Mouse (Mus musculus) embryonic facial prominence, embryonic 15.5 days (tissue): ENCODE results near the gene Actr3b. TPM values are rescaled to one million over a fixed set of nuclear protein-coding genes. Genes with fewer than 3 reads are reported as not detected.

Experiments used
- ATAC-seq: fragments of 200-750 bp; cut with Nextera tagmentation; 2 replicates; pipeline ENCODE4 v1.8.0; 2017; ENCODE audit warnings: low read depth, moderate TSS enrichment; ENCODE audit not compliant: insufficient number of reproducible peaks, low FRiP score, low TSS enrichment
- H3K27ac ChIP-seq: fragments of 300-500 bp; sonication (generic); replicated peaks from 2 replicates; pipeline ENCODE4 v1.5.1; 2015; ENCODE audit warnings: mild to moderate bottlenecking, inconsistent platforms
- H3K27me3 ChIP-seq: fragments of 300-500 bp; sonication (generic); 2 replicates; pipeline ENCODE4 v1.6.1; 2015; ENCODE audit warnings: inconsistent platforms
- H3K36me3 ChIP-seq: fragments of 300-500 bp; sonication (generic); 2 replicates; pipeline ENCODE4 v1.6.1; 2015; ENCODE audit warnings: mild to moderate bottlenecking, inconsistent platforms
- H3K4me1 ChIP-seq: fragments of 300-500 bp; sonication (generic); 2 replicates; pipeline ENCODE4 v1.6.1; 2015; ENCODE audit warnings: inconsistent platforms
- H3K4me2 ChIP-seq: fragments of 300-500 bp; sonication (generic); replicated peaks from 2 replicates; pipeline ENCODE4 v1.6.1; 2015; ENCODE audit warnings: mild to moderate bottlenecking, inconsistent platforms
- H3K4me3 ChIP-seq: fragments of 300-500 bp; sonication (generic); replicated peaks from 2 replicates; pipeline ENCODE4 v1.5.1; 2015; ENCODE audit warnings: mild to moderate bottlenecking, inconsistent platforms
- H3K9ac ChIP-seq: fragments of 300-500 bp; sonication (generic); 2 replicates; pipeline ENCODE4 v1.6.1; 2015; ENCODE audit warnings: inconsistent platforms
- H3K9me3 ChIP-seq: fragments of 300-500 bp; sonication (generic); replicated peaks from 2 replicates; pipeline ENCODE4 v1.6.1; 2016; ENCODE audit warnings: inconsistent platforms
- WGBS: fragments of 180-500 bp; shearing (Covaris S2); methylation state at CpG from one replicate; pipeline ENCODE4 v1.1.7; 2015; 5-methylcytosine and 5-hydroxymethylcytosine counted together
- polyA plus RNA-seq: library from polyadenylated mRNA; unstranded; fragments of >200 nt; fragmentation: Nextera tagmentation; extraction: Ambion mirVana; gene quantifications from 2 replicates; pipeline ENCODE4 v1.2.1, GENCODE M21; 2015

The Actr3b gene
- polyA plus RNA-seq, 1 experiment from 2014 or later = 7.0 TPM

- Histone ChIP-seq H3K27me3 (no peaks in the 10 kb centered on the region), H3K4me1 (no peaks in the 10 kb centered on the region; the same call in 1 of the 2 replicates), H3K9ac (no peak overlapping the region), H3K9me3 (no peaks in the 10 kb centered on the region), H3K4me2 (no peak overlapping the region), H3K4me3 (no peak overlapping the region), H3K36me3 (no peaks in the 10 kb centered on the region), H3K27ac (no peak overlapping the region)
- no peak for ATAC-seq
Measured at GRCm38 (mm10) chr5:25751552-25751951, 8.2 kb upstream of the Actr3b start.

- Histone ChIP-seq H3K27me3 (no peaks in the 10 kb centered on the region), H3K9me3 (no peaks in the 10 kb centered on the region), H3K4me2 (no peak overlapping the region), H3K4me3 (no peak overlapping the region), H3K27ac (no peak overlapping the region), H3K36me3 (no peaks in the 10 kb centered on the region), H3K4me1 (no peaks in the 10 kb centered on the region; the same call in 1 of the 2 replicates), H3K9ac (no peak overlapping the region)
- no peak for ATAC-seq
- WGBS = 65% methylated on average over 5 of the region's 5 CpGs
Measured at GRCm38 (mm10) chr5:25752862-25753261, 6.9 kb upstream of the Actr3b start.

GRCm38 (mm10) chr5:25753556-25754235 is 6.1 kb upstream of the Actr3b start:
- H3K9ac ChIP-seq = no peak overlapping the region
- no peak overlapping the region for H3K27ac ChIP-seq
- no peak for ATAC-seq
- 37% methylated on average over 8 of the region's 8 CpGs for WGBS
- no peak overlapping the region for H3K4me2 ChIP-seq
- no peak overlapping the region for H3K4me3 ChIP-seq
- no peaks in the 10 kb centered on the region for H3K27me3 ChIP-seq
- no peaks in the 10 kb centered on the region; the same call in 1 of the 2 replicates for H3K4me1 ChIP-seq
- H3K36me3 ChIP-seq = no peaks in the 10 kb centered on the region
- H3K9me3 ChIP-seq = no peaks in the 10 kb centered on the region

GRCm38 (mm10) chr5:25754236-25754766 is 5.5 kb upstream of the Actr3b start:
- 14% methylated on average over 2 of the region's 2 CpGs for WGBS
- no peak overlapping the region for H3K4me2 ChIP-seq
- peak; percentile 48; the same call in 1 of the 2 replicates for ATAC-seq
- H3K36me3 ChIP-seq = no peaks in the 10 kb centered on the region
- H3K27ac ChIP-seq = no peak overlapping the region
- H3K27me3 ChIP-seq = no peaks in the 10 kb centered on the region
- H3K9me3 ChIP-seq = no peaks in the 10 kb centered on the region
- H3K9ac ChIP-seq = no peak overlapping the region
- peaks cover under 1% of the 10 kb centered on the region; the same call in 1 of the 2 replicates for H3K4me1 ChIP-seq
- no peak overlapping the region for H3K4me3 ChIP-seq

- no peak for ATAC-seq
- Histone ChIP-seq H3K4me2 (peak overlapping the region; percentile 92), H3K27me3 (peaks cover 3% of the 10 kb centered on the region; the same call in 1 of the 2 replicates), H3K9ac (no peak overlapping the region; the same call in 1 of the 2 replicates), H3K36me3 (no peaks in the 10 kb centered on the region), H3K9me3 (no peaks in the 10 kb centered on the region), H3K27ac (no peak overlapping the region), H3K4me1 (0 out of 2 replicates have a peak, but pooled peaks cover 4% of the 10 kb centered on the region), H3K4me3 (peak overlapping the region; percentile 69)
- 1% methylated on average over 10 of the region's 10 CpGs for WGBS
Measured at GRCm38 (mm10) chr5:25760410-25760832, 624 bp downstream of the Actr3b start.

- 59% methylated on average over 3 of the region's 3 CpGs for WGBS
- H3K4me2 ChIP-seq = no peak overlapping the region
- H3K4me3 ChIP-seq = no peak overlapping the region
Measured at GRCm38 (mm10) chr5:25760871-25761270, 1.1 kb downstream of the Actr3b start.

GRCm38 (mm10) chr5:25761850-25762249 is 2.1 kb downstream of the Actr3b start:
- Histone ChIP-seq H3K4me2 (no peak overlapping the region), H3K4me1 (0 out of 2 replicates have a peak, but pooled peaks cover 4% of the 10 kb centered on the region), H3K9me3 (no peaks in the 10 kb centered on the region), H3K4me3 (no peak overlapping the region), H3K36me3 (no peaks in the 10 kb centered on the region), H3K9ac (no peak overlapping the region), H3K27ac (no peak overlapping the region), H3K27me3 (peaks cover 3% of the 10 kb centered on the region; the same call in 1 of the 2 replicates)
- no peak for ATAC-seq
- 73% methylated on average over 2 of the region's 2 CpGs for WGBS

More at GRCm38 (mm10) chr5:25760871-25761270, 1.1 kb downstream of the Actr3b start:
- no peaks in the 10 kb centered on the region for H3K9me3 ChIP-seq
- H3K27ac ChIP-seq = no peak overlapping the region
- ATAC-seq = no peak
- H3K9ac ChIP-seq = no peak overlapping the region
- 0 out of 2 replicates have a peak, but pooled peaks cover 4% of the 10 kb centered on the region for H3K4me1 ChIP-seq
- H3K36me3 ChIP-seq = no peaks in the 10 kb centered on the region
- H3K27me3 ChIP-seq = peaks cover 3% of the 10 kb centered on the region; the same call in 1 of the 2 replicates

- no peaks in the 10 kb centered on the region for H3K4me1 ChIP-seq
- no peak overlapping the region for H3K9ac ChIP-seq
- H3K4me2 ChIP-seq = 0 out of 2 replicates have a peak overlapping the region, but pooled peaks have one; percentile 22
- H3K36me3 ChIP-seq = no peaks in the 10 kb centered on the region
- peak overlapping the region; percentile 20; the same call in 1 of the 2 replicates for H3K4me3 ChIP-seq
- 62% methylated on average over 17 of the region's 17 CpGs for WGBS
- H3K27me3 ChIP-seq = no peaks in the 10 kb centered on the region
- no peak for ATAC-seq
- no peaks in the 10 kb centered on the region for H3K9me3 ChIP-seq
- H3K27ac ChIP-seq = no peak overlapping the region
Measured at GRCm38 (mm10) chr5:25769006-25769405, 9.2 kb downstream of the Actr3b start.

GRCm38 (mm10) chr5:25769406-25769805 is 9.6 kb downstream of the Actr3b start:
- 44% methylated on average over 2 of the region's 2 CpGs for WGBS
- H3K4me2 ChIP-seq = no peak overlapping the region

GRCm38 (mm10) chr5:25772456-25772855 is 12.7 kb downstream of the Actr3b start:
- H3K27ac ChIP-seq = no peak overlapping the region
- H3K36me3 ChIP-seq = no peaks in the 10 kb centered on the region
- H3K9ac ChIP-seq = no peak overlapping the region
- no peaks in the 10 kb centered on the region for H3K4me1 ChIP-seq
- no peak overlapping the region for H3K4me3 ChIP-seq
- no peaks in the 10 kb centered on the region for H3K27me3 ChIP-seq
- ATAC-seq = no peak
- no peak overlapping the region for H3K4me2 ChIP-seq
- no peaks in the 10 kb centered on the region for H3K9me3 ChIP-seq
- 87% methylated on average over 9 of the region's 9 CpGs for WGBS

More at GRCm38 (mm10) chr5:25769406-25769805, 9.6 kb downstream of the Actr3b start:
- no peak for ATAC-seq
- H3K27ac ChIP-seq = no peak overlapping the region
- H3K36me3 ChIP-seq = no peaks in the 10 kb centered on the region
- no peaks in the 10 kb centered on the region for H3K4me1 ChIP-seq
- no peaks in the 10 kb centered on the region for H3K27me3 ChIP-seq
- no peak overlapping the region for H3K9ac ChIP-seq
- no peaks in the 10 kb centered on the region for H3K9me3 ChIP-seq
- H3K4me3 ChIP-seq = no peak overlapping the region

GRCm38 (mm10) chr5:25773921-25774790 is 14.4 kb downstream of the Actr3b start:
- WGBS = 65% methylated on average over 13 of the region's 13 CpGs
- H3K36me3 ChIP-seq = no peaks in the 10 kb centered on the region
- H3K9ac ChIP-seq = no peak overlapping the region
- H3K4me2 ChIP-seq = no peak overlapping the region
- no peaks in the 10 kb centered on the region for H3K27me3 ChIP-seq
- H3K9me3 ChIP-seq = no peaks in the 10 kb centered on the region
- H3K27ac ChIP-seq = no peak overlapping the region
- no peaks in the 10 kb centered on the region for H3K4me1 ChIP-seq
- H3K4me3 ChIP-seq = no peak overlapping the region
- ATAC-seq = no peak
